Mouse (Mus musculus) forebrain, postnatal 0 days (tissue): ENCODE data around the gene Dus4l. TPM values are rescaled to one million over a fixed set of nuclear protein-coding genes. Genes with fewer than 3 reads are reported as not detected.
"Not testable (repeated sequence)": the region's sequence is repeated elsewhere in the genome, so short reads cannot be mapped to it uniquely, and the experiment has no call there.

ENCODE experiments used
- ATAC-seq: fragments of 200-750 bp; cut with Nextera tagmentation; 2 replicates; pipeline ENCODE4 v1.8.0; 2017; ENCODE audit warnings: mild to moderate bottlenecking, moderate library complexity
- DNase-seq: peaks from one replicate; pipeline ENCODE4 v3.0.0-alpha.2; 2015
- H3K27ac ChIP-seq: fragments of 300-500 bp; sonication (generic); 2 replicates; pipeline ENCODE4 v1.5.1; 2014; ENCODE audit warnings: low read depth, mild to moderate bottlenecking, antibody characterized with exemption, low read length, moderate library complexity, mixed read lengths
- H3K27me3 ChIP-seq: fragments of 300-500 bp; sonication (generic); 2 replicates; pipeline ENCODE4 v1.6.1; 2014; ENCODE audit warnings: mild to moderate bottlenecking, low read length, mixed read lengths; ENCODE audit not compliant: insufficient read depth
- H3K36me3 ChIP-seq: fragments of 300-500 bp; sonication (generic); 2 replicates; pipeline ENCODE4 v1.6.1; 2014; ENCODE audit warnings: mild to moderate bottlenecking, moderate library complexity; ENCODE audit not compliant: insufficient read depth
- H3K4me1 ChIP-seq: fragments of 300-500 bp; sonication (generic); 2 replicates; pipeline ENCODE4 v1.6.1; 2014; ENCODE audit warnings: antibody characterized with exemption; ENCODE audit not compliant: insufficient read depth
- H3K4me2 ChIP-seq: fragments of 300-500 bp; sonication (generic); 2 replicates; pipeline ENCODE4 v1.6.1; 2014; ENCODE audit warnings: low read depth, mild to moderate bottlenecking, moderate library complexity
- H3K4me3 ChIP-seq: fragments of 300-500 bp; sonication (generic); 2 replicates; pipeline ENCODE4 v1.5.1; 2014; ENCODE audit warnings: low read depth, low read length, mixed read lengths
- H3K9ac ChIP-seq: fragments of 300-500 bp; sonication (generic); 2 replicates; pipeline ENCODE4 v1.6.1; 2014; ENCODE audit warnings: mild to moderate bottlenecking
- H3K9me3 ChIP-seq: fragments of 300-500 bp; sonication (generic); 2 replicates; pipeline ENCODE4 v1.6.1; 2016; ENCODE audit warnings: low read length
- CTCF ChIP-seq: sonication (generic); IDR thresholded peaks from 2 replicates; pipeline ENCODE4 v1.5.1; 2016; ENCODE audit warnings: antibody characterized with exemption, control low read depth, low read depth
- WGBS: fragments of 180-500 bp; shearing (Covaris S2); extraction: QIAGEN DNeasy Blood & Tissue Kit; methylation state at CpG from one replicate; pipeline ENCODE4 v1.1.7; 2014; 5-methylcytosine and 5-hydroxymethylcytosine counted together
- polyA plus RNA-seq: library from polyadenylated mRNA; unstranded; fragments of >200 nt; fragmentation: Nextera tagmentation; extraction: Ambion mirVana; gene quantifications from 2 replicates; pipeline ENCODE4 v1.2.1, GENCODE M21; 2015
- total RNA-seq: library from RNA; depleted of rRNA; stranded (reverse); fragments of >200 nt; gene quantifications from 2 replicates; pipeline ENCODE4 v1.2.3, GENCODE M21; 2014

Gene Dus4l
- total and polyA plus RNA-seq, 2 experiments from 2014 or later = 4.5 to 5.3 TPM

- Histone ChIP-seq H3K4me1 (no peaks in the 10 kb centered on the region), H3K27me3 (no peaks in the 10 kb centered on the region), H3K4me2 (no peak overlapping the region), H3K36me3 (peaks cover 34% of the 10 kb centered on the region; the same call in 1 of the 2 replicates), H3K27ac (no peak overlapping the region), H3K9ac (no peak overlapping the region), H3K4me3 (no peak overlapping the region), H3K9me3 (no peaks in the 10 kb centered on the region)
- 71% methylated on average over 6 of the region's 6 CpGs for WGBS
- DNase-seq (no peak), ATAC-seq (no peak)
- TF ChIP-seq CTCF = no peak
Measured at GRCm38 (mm10) chr12:31665999-31666398, 11.4 kb upstream of the Dus4l start.

- H3K4me2 ChIP-seq = no peak overlapping the region
- no peak overlapping the region for H3K27ac ChIP-seq
- TF ChIP-seq CTCF = no peak
- no peaks in the 10 kb centered on the region for H3K27me3 ChIP-seq
- H3K9ac ChIP-seq = no peak overlapping the region
- no peak for DNase-seq
- H3K36me3 ChIP-seq = no peaks in the 10 kb centered on the region
- H3K4me3 ChIP-seq = no peak overlapping the region
- no peaks in the 10 kb centered on the region for H3K9me3 ChIP-seq
- no peaks in the 10 kb centered on the region for H3K4me1 ChIP-seq
- 99% methylated on average over 2 of the region's 2 CpGs for WGBS
- ATAC-seq = no peak
Measured at GRCm38 (mm10) chr12:31656841-31657240, 2.2 kb upstream of the Dus4l start.

DNA sequence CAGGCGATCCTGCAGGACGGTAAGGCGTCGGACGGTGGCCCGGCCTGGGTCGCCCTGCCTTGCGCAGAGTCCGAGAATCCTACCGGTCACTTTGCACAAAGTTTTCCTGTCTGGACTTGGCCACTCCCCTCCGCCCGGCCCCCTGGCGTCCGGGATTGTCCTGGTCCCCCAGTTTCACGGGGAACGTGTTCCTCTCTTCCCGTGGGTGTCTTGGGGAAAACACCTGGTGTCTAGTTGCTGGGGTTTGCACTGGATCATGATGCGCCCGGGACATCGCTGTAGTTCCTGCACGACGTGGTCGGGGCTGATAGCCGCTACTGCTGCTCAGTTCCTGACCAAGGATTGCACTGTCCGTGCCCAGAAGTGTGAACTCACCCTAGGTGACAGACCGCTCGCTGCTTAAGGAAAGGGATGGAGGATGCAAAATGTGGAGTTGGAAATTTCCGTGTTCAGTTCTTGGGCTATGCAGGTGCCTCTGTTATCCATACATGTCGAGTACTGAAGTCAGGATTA lies 395 bp upstream of the Dus4l start:
- Histone ChIP-seq H3K36me3 (no peaks in the 10 kb centered on the region), H3K9ac (peak overlapping the region; percentile 62), H3K9me3 (no peaks in the 10 kb centered on the region), H3K4me1 (no peaks in the 10 kb centered on the region), H3K27ac (peak overlapping the region; percentile 80), H3K27me3 (no peaks in the 10 kb centered on the region), H3K4me3 (peak overlapping the region; percentile 87), H3K4me2 (peak overlapping the region; percentile 61)
- DNase-seq (no peak), ATAC-seq (peak; percentile 55)
- TF ChIP-seq CTCF = peak; percentile 64
- under 1% methylated on average over 29 of the region's 29 CpGs for WGBS

GRCm38 (mm10) chr12:31653611-31654010 lies 1.0 kb downstream of the Dus4l start:
- no peak for TF ChIP-seq CTCF
- H3K4me3 ChIP-seq = no peak overlapping the region
- H3K4me1 ChIP-seq = no peaks in the 10 kb centered on the region
- H3K27ac ChIP-seq = no peak overlapping the region
- ATAC-seq (no peak), DNase-seq (no peak)
- no peak overlapping the region for H3K4me2 ChIP-seq
- no peaks in the 10 kb centered on the region for H3K27me3 ChIP-seq
- no peak overlapping the region for H3K9ac ChIP-seq
- H3K9me3 ChIP-seq = no peaks in the 10 kb centered on the region
- H3K36me3 ChIP-seq = no peaks in the 10 kb centered on the region
- 82% methylated on average over 5 of the region's 5 CpGs for WGBS

DNA sequence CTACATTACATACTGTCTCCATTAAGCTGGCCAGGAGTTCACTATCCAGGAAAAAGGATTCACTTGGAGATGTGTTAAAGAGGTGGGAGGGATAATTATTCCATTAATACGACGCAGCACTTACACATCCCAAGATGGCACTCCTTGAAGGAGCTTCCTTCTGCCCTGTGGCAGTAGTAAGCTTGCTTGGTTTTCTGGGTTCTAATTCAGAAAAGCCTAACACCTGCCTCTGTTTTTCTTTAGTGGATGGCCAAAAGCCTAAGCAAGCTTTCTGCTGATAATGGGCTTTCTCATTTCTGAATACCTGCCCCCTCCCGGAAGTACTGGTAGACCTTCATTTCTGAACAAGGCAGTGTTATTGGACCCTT lies 19.4 kb downstream of the Dus4l start:
- H3K27ac ChIP-seq = no peak overlapping the region
- H3K9ac ChIP-seq = no peak overlapping the region
- 79% methylated on average over 3 of the region's 3 CpGs for WGBS
- no peaks in the 10 kb centered on the region for H3K36me3 ChIP-seq
- TF ChIP-seq CTCF = no peak
- DNase-seq (no peak), ATAC-seq (no peak; the same call in 1 of the 2 replicates)
- peak overlapping the region; percentile 78 for H3K4me2 ChIP-seq
- no peaks in the 10 kb centered on the region for H3K4me1 ChIP-seq
- H3K4me3 ChIP-seq = no peak overlapping the region
- H3K9me3 ChIP-seq = no peaks in the 10 kb centered on the region
- H3K27me3 ChIP-seq = no peaks in the 10 kb centered on the region

GRCm38 (mm10) chr12:31634343-31635239 lies 20.0 kb downstream of the Dus4l start, which contains the start of gene Bcap29:
TSS of gene Bcap29 (minus strand) at chr12:31634658.
- no peak for TF ChIP-seq CTCF
- WGBS = 2% methylated on average over 66 of the region's 73 CpGs
- Histone ChIP-seq H3K4me2 (peak within 1 kb of the TSS; percentile 78), H3K9me3 (no peaks in the 10 kb centered on the region), H3K27me3 (no peaks in the 10 kb centered on the region), H3K4me1 (no peaks in the 10 kb centered on the region), H3K4me3 (peak within 1 kb of the TSS; percentile 65), H3K36me3 (no peaks in the 10 kb centered on the region), H3K9ac (peak within 1 kb of the TSS; percentile 75), H3K27ac (peak within 1 kb of the TSS; percentile 69)
- ATAC-seq = peak; percentile 89
- peak; percentile 83 for DNase-seq

- no peak for TF ChIP-seq CTCF
- peak overlapping the region; percentile 65 for H3K4me3 ChIP-seq
- WGBS = 7% methylated on average over 13 of the region's 13 CpGs
- DNase-seq (peak; percentile 67), ATAC-seq (peak; percentile 53)
- H3K27ac ChIP-seq = 0 out of 2 replicates have a peak overlapping the region, but pooled peaks have one; percentile 69
- H3K9me3 ChIP-seq = no peaks in the 10 kb centered on the region
- peak overlapping the region; percentile 75 for H3K9ac ChIP-seq
- H3K27me3 ChIP-seq = no peaks in the 10 kb centered on the region
- no peaks in the 10 kb centered on the region for H3K36me3 ChIP-seq
- H3K4me2 ChIP-seq = peak overlapping the region; percentile 78
- H3K4me1 ChIP-seq = no peaks in the 10 kb centered on the region
Measured at GRCm38 (mm10) chr12:31633970-31634342, 20.7 kb downstream of the Dus4l start.

DNA sequence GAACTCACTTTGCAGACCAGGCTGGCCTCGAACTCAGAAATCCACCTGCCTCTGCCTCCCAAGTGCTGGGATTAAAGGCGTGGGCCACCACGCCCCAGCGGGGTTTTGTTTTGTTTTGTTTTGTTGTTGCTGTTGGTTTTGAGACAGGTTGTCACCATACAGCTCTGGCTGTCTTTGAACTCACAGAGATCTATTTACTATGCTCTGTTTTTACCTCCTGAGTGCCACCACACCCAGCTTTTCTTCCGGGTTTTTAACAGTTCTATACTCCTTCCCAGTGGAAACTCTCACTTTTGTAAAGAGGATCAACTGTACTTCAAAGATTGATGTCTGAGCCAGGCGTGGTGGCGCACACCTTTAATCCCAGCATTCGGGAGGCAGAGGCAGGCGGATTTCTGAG lies 26.2 kb downstream of the Dus4l start:
- not testable (repeated sequence) for H3K27me3 ChIP-seq, ATAC-seq, DNase-seq, H3K27ac ChIP-seq, H3K36me3 ChIP-seq, H3K4me2 ChIP-seq, H3K4me3 ChIP-seq, H3K9me3 ChIP-seq, H3K4me1 ChIP-seq, H3K9ac ChIP-seq
- 92% methylated on average over 9 of the region's 9 CpGs for WGBS
